Mouse (Mus musculus) neural tube, embryonic 15.5 days (tissue): ENCODE results near the gene Cyp2j6. TPM values are rescaled to one million over a fixed set of nuclear protein-coding genes. Genes with fewer than 3 reads are reported as not detected.
A peak's percentile ranks its signal among the peaks of the same experiment; 100 is the strongest.
"Not testable (repeated sequence)": the region's sequence is repeated elsewhere in the genome, so short reads cannot be mapped to it uniquely, and the experiment has no call there.

Experiments used
- ATAC-seq: fragments of 200-750 bp; cut with Nextera tagmentation; 2 replicates; pipeline ENCODE4 v1.8.0; 2017; ENCODE audit warnings: mild to moderate bottlenecking, moderate TSS enrichment, moderate library complexity; ENCODE audit not compliant: low FRiP score
- H3K27ac ChIP-seq: fragments of 300-500 bp; sonication (generic); replicated peaks from 2 replicates; pipeline ENCODE4 v1.5.1; 2015; ENCODE audit warnings: mild to moderate bottlenecking, inconsistent platforms
- H3K27me3 ChIP-seq: fragments of 300-500 bp; sonication (generic); replicated peaks from 2 replicates; pipeline ENCODE4 v1.6.1; 2015; ENCODE audit warnings: inconsistent platforms
- H3K36me3 ChIP-seq: fragments of 300-500 bp; sonication (generic); 2 replicates; pipeline ENCODE4 v1.6.1; 2015; ENCODE audit warnings: inconsistent platforms
- H3K4me1 ChIP-seq: fragments of 300-500 bp; sonication (generic); 2 replicates; pipeline ENCODE4 v1.6.1; 2015; ENCODE audit warnings: inconsistent platforms
- H3K4me2 ChIP-seq: fragments of 300-500 bp; sonication (generic); 2 replicates; pipeline ENCODE4 v1.6.1; 2015; ENCODE audit warnings: inconsistent platforms, mild to moderate bottlenecking, moderate library complexity
- H3K4me3 ChIP-seq: fragments of 300-500 bp; sonication (generic); replicated peaks from 2 replicates; pipeline ENCODE4 v1.5.1; 2015; ENCODE audit warnings: mild to moderate bottlenecking, inconsistent platforms
- H3K9ac ChIP-seq: fragments of 300-500 bp; sonication (generic); replicated peaks from 2 replicates; pipeline ENCODE4 v1.6.1; 2015; ENCODE audit warnings: mild to moderate bottlenecking, inconsistent platforms
- H3K9me3 ChIP-seq: fragments of 300-500 bp; sonication (generic); replicated peaks from 2 replicates; pipeline ENCODE4 v1.6.1; 2016; ENCODE audit warnings: inconsistent platforms
- WGBS: fragments of 180-500 bp; shearing (Covaris S2); methylation state at CpG from one replicate; pipeline ENCODE4 v1.1.7; 2015; ENCODE audit warnings: mixed read lengths; 5-methylcytosine and 5-hydroxymethylcytosine counted together
- polyA plus RNA-seq: library from polyadenylated mRNA; unstranded; fragments of >200 nt; fragmentation: Nextera tagmentation; extraction: Ambion mirVana; gene quantifications from 2 replicates; pipeline ENCODE4 v1.2.1, GENCODE M21; 2015

The Cyp2j6 gene
- 6.2 and 7.2 TPM in 2 replicates for polyA plus RNA-seq

DNA sequence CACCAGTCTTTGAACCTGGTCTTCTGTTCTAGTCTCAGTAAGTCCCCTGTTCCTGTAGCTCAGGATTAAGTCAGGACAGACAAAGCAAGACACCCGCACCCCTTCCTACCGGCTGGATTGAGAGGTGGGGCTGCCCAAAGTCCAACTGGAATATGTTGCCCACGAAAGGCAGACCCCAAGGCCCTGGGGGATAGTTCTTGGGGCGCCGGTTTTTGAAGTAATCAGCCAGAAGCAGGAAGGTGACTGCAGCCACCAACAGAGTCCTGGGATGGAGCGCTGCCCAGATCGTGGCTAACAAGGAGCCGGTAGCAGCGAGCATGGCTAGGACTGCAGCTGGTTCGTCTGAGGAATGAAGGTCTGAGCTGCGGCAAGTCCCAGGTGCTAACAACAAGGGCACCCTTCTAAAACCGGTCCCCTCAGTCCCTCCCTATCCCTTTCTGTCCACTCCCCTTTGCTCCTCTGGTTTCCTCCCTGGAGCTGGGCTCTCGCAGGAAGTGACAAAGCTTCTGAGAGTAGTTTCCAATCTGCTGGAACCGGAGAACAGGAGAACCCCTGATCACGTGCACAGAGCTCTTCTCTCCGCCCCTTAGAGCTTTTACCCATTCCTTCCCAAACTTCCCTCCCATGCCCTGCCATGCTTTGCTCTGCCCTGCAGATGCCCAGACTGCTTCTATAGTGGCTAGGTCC is at the start of gene Cyp2j6:
Gene Cyp2j6 (minus strand): TSS at position 529 of the 687 bp plus-strand sequence.
- ATAC-seq = peak; percentile 95
- peak within 1 kb of the TSS; percentile 70 for H3K27ac ChIP-seq
- 4% methylated on average over 16 of the region's 16 CpGs for WGBS

GRCm38 (mm10) chr4:96591791-96592150 is 38.3 kb upstream of the Cyp2j6 start:
- Histone ChIP-seq H3K36me3 (no peaks in the 10 kb centered on the region), H3K4me2 (peak overlapping the region; percentile 61), H3K9ac (peak overlapping the region; percentile 34; the same call in 1 of the 2 replicates), H3K27me3 (no peaks in the 10 kb centered on the region), H3K4me1 (peaks cover 9% of the 10 kb centered on the region; the same call in 1 of the 2 replicates), H3K27ac (peak overlapping the region; percentile 71; the same call in 1 of the 2 replicates), H3K4me3 (peak overlapping the region; percentile 39), H3K9me3 (no peaks in the 10 kb centered on the region)
- WGBS = 35% methylated on average over 4 of the region's 4 CpGs
- ATAC-seq = peak; percentile 74

More for the DNA sequence above, at the start of gene Cyp2j6:
- Histone ChIP-seq H3K4me3 (peak within 1 kb of the TSS; percentile 56), H3K4me2 (peak within 1 kb of the TSS; percentile 69), H3K9me3 (no peaks in the 10 kb centered on the region), H3K27me3 (no peaks in the 10 kb centered on the region), H3K4me1 (no peaks in the 10 kb centered on the region), H3K36me3 (no peaks in the 10 kb centered on the region), H3K9ac (peak within 1 kb of the TSS; percentile 68)

DNA sequence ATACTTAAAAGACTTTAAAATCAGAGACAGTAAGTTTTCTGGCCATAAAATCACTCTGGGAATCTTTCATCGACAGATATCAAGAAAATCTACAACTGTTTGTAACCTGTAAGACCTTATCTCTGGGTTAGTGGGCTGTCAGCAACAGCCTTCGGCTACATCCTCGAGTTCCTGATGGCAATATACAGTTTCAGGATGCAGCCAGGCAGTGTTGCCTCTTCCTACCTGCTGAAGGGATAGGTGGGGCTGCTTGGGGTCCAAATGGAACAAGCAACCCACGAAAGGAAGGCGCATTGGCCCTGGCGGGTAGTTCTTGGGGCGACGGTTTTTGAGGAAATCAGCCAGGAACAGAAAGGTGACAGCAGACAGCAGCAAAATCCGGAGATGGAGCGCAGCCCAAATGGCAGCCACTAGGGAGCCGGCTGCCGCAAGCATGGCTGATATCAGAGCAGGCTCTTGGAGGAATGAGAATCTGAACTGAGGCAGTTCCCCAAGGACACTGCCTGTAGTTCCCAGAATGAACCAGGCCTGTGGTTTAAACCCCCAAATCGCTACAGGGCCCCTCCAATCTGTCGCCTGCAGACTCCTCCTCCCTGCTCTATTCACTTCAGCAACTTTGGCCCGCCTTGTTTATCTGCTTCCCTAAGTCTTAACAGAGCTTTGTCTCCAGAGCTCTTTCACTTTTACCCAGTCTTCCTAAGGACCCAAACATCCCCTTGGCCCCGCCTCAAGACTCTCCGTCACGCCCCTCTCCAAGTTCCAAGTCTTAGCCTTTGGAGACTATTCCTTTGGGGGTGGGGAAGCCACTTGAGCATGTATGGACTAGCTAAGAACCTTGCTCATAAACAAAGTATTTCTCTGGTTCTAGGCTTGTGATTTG is 37.7 kb upstream of the Cyp2j6 start, which contains the start of gene Cyp2j9:
Gene Cyp2j9 (minus strand): TSS at position 668 of the 880 bp plus-strand sequence.
- ATAC-seq = peak; percentile 92
- Histone ChIP-seq H3K36me3 (no peaks in the 10 kb centered on the region), H3K9ac (peak within 1 kb of the TSS; percentile 34; the same call in 1 of the 2 replicates), H3K9me3 (no peaks in the 10 kb centered on the region), H3K27me3 (no peaks in the 10 kb centered on the region), H3K27ac (peak within 1 kb of the TSS; percentile 71), H3K4me1 (peaks cover 9% of the 10 kb centered on the region; the same call in 1 of the 2 replicates), H3K4me3 (peak within 1 kb of the TSS; percentile 39), H3K4me2 (peak within 1 kb of the TSS; percentile 61)
- 18% methylated on average over 18 of the region's 18 CpGs for WGBS

DNA sequence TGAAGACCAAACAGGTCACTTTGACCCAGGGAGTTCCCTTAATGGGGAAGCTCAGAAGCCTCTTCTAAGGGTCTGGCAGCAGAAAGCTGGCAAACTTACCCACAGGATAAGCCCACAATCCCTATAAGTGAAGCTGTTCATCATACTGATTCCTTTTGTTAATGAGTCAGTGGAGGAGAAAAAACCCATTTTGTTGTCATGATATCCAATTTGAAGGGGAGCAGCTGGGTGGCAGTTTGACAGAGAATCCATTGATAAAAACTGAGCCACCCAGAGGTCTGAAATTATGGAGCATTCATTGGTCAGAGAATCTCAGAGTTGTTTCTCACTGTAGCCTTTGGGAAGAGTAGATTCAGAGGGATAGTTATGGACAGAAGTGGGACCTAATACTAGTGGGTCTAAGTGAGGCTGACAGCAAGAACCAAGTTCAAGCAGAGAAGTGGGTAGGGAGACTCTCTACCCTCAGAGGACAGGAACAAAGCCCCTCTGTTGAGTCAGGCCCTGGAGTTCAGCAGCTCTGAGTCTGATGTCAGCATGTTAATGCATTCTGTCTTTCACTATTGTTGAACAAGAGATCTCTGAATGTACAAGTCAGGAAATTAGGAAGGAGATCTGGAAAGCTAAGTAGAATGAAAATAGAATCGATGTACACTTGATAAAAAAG is 28.1 kb upstream of the Cyp2j6 start:
- Histone ChIP-seq H3K9ac (no peak overlapping the region), H3K9me3 (no peaks in the 10 kb centered on the region), H3K36me3 (no peaks in the 10 kb centered on the region), H3K27ac (no peak overlapping the region), H3K4me2 (no peak overlapping the region), H3K27me3 (no peaks in the 10 kb centered on the region), H3K4me1 (no peaks in the 10 kb centered on the region), H3K4me3 (no peak overlapping the region)
- no peak for ATAC-seq
- 74% methylated on average over 1 of the region's 1 CpGs for WGBS

- H3K4me3 ChIP-seq, H3K4me2 ChIP-seq, ATAC-seq, H3K4me1 ChIP-seq, H3K27ac ChIP-seq, H3K36me3 ChIP-seq, H3K9ac ChIP-seq, H3K9me3 ChIP-seq, H3K27me3 ChIP-seq: not testable (repeated sequence)
- WGBS = 69% methylated on average over 6 of the region's 6 CpGs
These were observed 26.9 kb upstream of the Cyp2j6 start for GRCm38 (mm10) chr4:96580351-96580750.

DNA sequence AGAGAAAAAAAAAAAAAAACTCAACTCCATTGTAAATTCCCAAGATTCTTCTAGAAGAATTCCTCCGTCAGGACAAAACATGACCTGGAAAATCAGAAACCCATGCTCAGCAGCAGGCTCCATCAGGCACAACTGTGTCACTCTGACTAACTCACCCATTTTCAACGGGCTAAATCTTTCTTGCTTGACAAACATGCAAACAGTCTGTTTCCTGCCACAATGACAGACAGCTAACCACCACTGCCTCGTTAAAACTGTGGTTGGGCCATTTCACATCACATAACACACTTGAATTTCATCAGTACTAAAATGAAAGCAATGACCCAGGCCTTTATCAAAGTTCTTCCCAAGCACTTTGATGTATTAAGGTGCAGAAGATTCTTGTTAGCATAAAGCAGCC is 16.0 kb upstream of the Cyp2j6 start:
- Histone ChIP-seq H3K27me3 (no peaks in the 10 kb centered on the region), H3K4me3 (no peak overlapping the region), H3K9me3 (no peaks in the 10 kb centered on the region), H3K27ac (no peak overlapping the region), H3K36me3 (no peaks in the 10 kb centered on the region), H3K9ac (no peak overlapping the region), H3K4me2 (no peak overlapping the region), H3K4me1 (no peaks in the 10 kb centered on the region)
- no peak for ATAC-seq
- WGBS = 71% methylated on average over 3 of the region's 3 CpGs

DNA sequence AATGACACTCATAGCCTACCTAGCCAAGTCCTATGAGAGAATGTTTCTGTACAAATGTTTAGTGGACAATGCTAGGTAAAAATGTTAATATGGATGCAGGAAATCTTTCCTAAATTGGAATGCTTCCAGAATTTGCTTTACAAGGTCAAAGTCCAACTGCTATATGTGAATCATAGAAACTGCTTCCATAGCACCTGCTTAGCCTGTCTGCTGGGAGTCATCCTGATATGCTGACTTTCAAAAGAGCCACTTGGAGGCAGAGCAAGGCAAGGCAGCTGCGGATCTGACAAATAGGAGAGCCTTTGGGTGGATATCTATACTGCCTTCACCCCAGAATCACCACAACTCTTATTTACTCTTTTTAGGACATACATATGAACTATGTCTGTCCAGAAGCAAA is 14.5 kb upstream of the Cyp2j6 start:
- 81% methylated on average over 1 of the region's 1 CpGs for WGBS
- Histone ChIP-seq H3K36me3 (no peaks in the 10 kb centered on the region), H3K9me3 (no peaks in the 10 kb centered on the region), H3K4me1 (no peaks in the 10 kb centered on the region), H3K9ac (no peak overlapping the region), H3K4me2 (no peak overlapping the region), H3K4me3 (no peak overlapping the region), H3K27me3 (no peaks in the 10 kb centered on the region), H3K27ac (no peak overlapping the region)
- ATAC-seq = no peak

DNA sequence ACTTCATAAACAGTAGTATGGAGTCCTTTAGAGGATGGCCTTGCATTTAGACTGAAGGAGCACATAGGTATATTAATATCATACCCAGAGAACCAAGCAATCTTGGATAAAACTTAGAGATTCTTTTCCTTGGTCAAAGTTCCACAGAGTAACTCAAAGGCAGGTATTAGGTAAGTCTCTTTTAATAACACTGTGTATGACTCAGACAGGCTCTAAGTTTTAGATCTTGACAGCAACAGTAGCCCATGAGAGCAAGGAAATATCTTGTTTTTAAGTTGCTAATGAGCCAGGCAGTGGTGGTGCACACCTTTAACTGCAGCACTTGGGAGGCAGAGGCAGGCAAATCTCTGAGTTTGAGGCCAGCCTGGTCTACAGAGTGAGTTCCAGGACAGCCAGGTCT is 12.3 kb upstream of the Cyp2j6 start:
- H3K27ac ChIP-seq = no peak overlapping the region
- H3K27me3 ChIP-seq = no peaks in the 10 kb centered on the region
- ATAC-seq = no peak
- H3K4me3 ChIP-seq = no peak overlapping the region
- H3K9ac ChIP-seq = no peak overlapping the region
- no peaks in the 10 kb centered on the region for H3K4me1 ChIP-seq
- no peaks in the 10 kb centered on the region for H3K36me3 ChIP-seq
- H3K4me2 ChIP-seq = no peak overlapping the region
- no peaks in the 10 kb centered on the region for H3K9me3 ChIP-seq

DNA sequence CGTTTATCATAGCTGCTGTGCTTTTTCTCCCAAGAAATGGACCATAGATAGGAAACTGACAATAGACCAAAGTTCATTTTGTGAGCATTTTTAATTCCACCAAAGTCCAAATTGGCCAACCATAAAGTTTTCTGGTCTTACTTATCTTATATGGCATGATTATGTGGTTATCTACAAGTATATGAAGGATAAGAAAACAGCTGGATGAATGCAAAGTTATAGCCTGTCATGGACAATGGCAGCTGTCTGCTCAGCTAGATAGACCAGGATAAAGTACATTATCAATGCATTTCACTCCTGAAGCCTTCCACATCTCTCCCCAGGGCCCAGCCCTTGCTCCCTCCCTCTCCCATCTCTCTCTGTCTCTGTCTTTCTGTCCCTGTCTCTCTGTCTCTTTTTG is 7.0 kb upstream of the Cyp2j6 start:
- Histone ChIP-seq H3K4me3 (no peak overlapping the region), H3K9me3 (no peaks in the 10 kb centered on the region)
- 89% methylated on average over 1 of the region's 1 CpGs for WGBS

DNA sequence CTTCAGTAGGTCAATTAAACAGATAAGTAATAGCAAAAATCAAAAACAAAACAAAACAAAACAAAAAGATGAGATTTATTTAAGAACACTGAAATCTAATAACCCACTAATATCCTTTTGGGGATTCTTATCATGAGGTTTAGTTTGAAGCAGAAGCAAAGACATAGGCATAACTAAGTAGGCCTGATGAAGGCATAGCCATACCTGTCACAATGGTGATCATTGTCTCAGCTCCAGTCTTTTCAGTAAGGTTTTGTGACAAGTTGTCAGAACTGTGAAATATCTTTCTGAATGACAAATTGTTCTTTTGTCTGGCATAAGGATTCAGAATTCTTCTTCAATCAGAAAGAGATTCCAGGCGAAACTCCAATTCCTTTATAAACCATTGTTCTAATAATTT is 6.3 kb upstream of the Cyp2j6 start:
- no peak for ATAC-seq
- no peaks in the 10 kb centered on the region for H3K4me1 ChIP-seq
- no peak overlapping the region for H3K4me3 ChIP-seq
- H3K27me3 ChIP-seq = no peaks in the 10 kb centered on the region
- H3K4me2 ChIP-seq = no peak overlapping the region
- H3K36me3 ChIP-seq = no peaks in the 10 kb centered on the region
- no peaks in the 10 kb centered on the region for H3K9me3 ChIP-seq
- no peak overlapping the region for H3K27ac ChIP-seq
- 93% methylated on average over 1 of the region's 1 CpGs for WGBS
- no peak overlapping the region for H3K9ac ChIP-seq

More for the DNA sequence above, 7.0 kb upstream of the Cyp2j6 start:
- Histone ChIP-seq H3K9ac (no peak overlapping the region), H3K4me1 (no peaks in the 10 kb centered on the region), H3K36me3 (no peaks in the 10 kb centered on the region), H3K4me2 (no peak overlapping the region), H3K27ac (no peak overlapping the region), H3K27me3 (no peaks in the 10 kb centered on the region)
- no peak for ATAC-seq

- Histone ChIP-seq H3K36me3 (no peaks in the 10 kb centered on the region), H3K27me3 (no peaks in the 10 kb centered on the region), H3K4me1 (no peaks in the 10 kb centered on the region), H3K4me3 (no peak overlapping the region), H3K9ac (no peak overlapping the region), H3K27ac (no peak overlapping the region), H3K9me3 (no peaks in the 10 kb centered on the region), H3K4me2 (peak overlapping the region; percentile 2; the same call in 1 of the 2 replicates)
- 89% methylated on average over 3 of the region's 3 CpGs for WGBS
- ATAC-seq = no peak
These were observed 1.8 kb downstream of the Cyp2j6 start for GRCm38 (mm10) chr4:96551619-96552018.
